Mouse (Mus musculus): ENCODE results near the gene Plbd1. TPM values are rescaled to one million over a fixed set of nuclear protein-coding genes. Genes with fewer than 3 reads are reported as not detected.
A peak's percentile ranks its signal among the peaks of the same experiment; 100 is the strongest.

Plbd1 gene
- polyA plus RNA-seq (2015; fragmentation: Nextera tagmentation; extraction: Ambion mirVana): 32.8 and 42.1 TPM in 2 replicates

DNA sequence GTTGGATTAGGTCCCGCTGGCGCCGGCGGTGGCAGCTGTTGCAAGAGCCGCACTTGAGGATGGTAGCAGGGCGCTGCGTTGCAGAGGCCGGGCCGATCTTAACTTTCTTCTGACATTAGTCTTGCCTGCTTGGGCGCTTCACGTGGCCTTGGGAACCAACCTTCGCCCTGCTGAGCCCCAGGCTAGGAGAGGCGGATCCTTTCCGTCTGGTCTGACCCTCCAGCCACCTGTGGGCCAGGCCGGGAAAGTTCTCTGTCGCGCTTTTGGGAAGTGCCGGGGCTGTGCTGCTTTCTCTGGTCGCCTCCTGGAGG, at the start of gene Plbd1:
Plbd1 (minus strand) TSS at position 223 of the 311 bp plus-strand sequence.
- peak; percentile 90 for ATAC-seq
- 3% methylated on average over 19 of the region's 19 CpGs for WGBS

DNA sequence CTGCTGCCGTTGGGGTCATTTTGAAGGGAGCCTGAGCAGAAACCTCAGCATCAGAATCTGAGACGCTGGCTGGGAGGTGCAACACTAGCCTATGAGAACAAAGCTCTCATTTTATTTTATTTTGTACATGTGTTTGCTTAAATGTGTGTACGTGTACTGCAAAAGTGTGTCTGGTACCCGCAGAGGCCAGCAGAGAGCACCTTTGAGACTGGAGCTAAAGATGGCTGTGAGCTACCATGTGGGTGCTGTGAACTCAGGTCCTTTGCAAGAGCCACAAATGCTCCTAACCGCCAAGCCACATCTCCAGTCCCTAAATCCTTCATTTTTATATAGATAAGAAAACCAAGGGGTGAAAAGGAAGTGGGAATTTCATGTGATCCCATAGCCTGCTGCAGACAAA, 48.7 kb upstream of the Plbd1 start:
- no peak for ATAC-seq
- Histone ChIP-seq H3K27ac (ENCODE audit: low read length) (no peak overlapping the region), H3K4me3 (ENCODE audit: low read length) (no peak overlapping the region), H3K4me2 (ENCODE audit: low read depth, low read length) (no peak overlapping the region), H3K27me3 (replicated peaks; ENCODE audit: control insufficient read depth, insufficient read depth, low read length) (no peaks in the 10 kb centered on the region), H3K9ac (ENCODE audit: low read depth, low read length) (no peak overlapping the region), H3K9me3 (ENCODE audit: control insufficient read depth, low read length) (no peaks in the 10 kb centered on the region), H3K4me1 (ENCODE audit: control insufficient read depth, insufficient read depth, low read length) (no peaks in the 10 kb centered on the region), H3K36me3 (ENCODE audit: control insufficient read depth, insufficient read depth, low read length) (no peaks in the 10 kb centered on the region)
- 80% methylated on average over 5 of the region's 5 CpGs for WGBS

More for the DNA sequence above, at the start of gene Plbd1:
- peaks cover 3% of the 10 kb centered on the region for H3K27me3 ChIP-seq (replicated peaks; ENCODE audit: control insufficient read depth, insufficient read depth, low read length)
- no peak within 1 kb of the TSS; the same call in 1 of the 2 replicates for H3K27ac ChIP-seq (ENCODE audit: low read length)
- H3K4me2 ChIP-seq (ENCODE audit: low read depth, low read length): peak within 1 kb of the TSS; percentile 80
- no peaks in the 10 kb centered on the region for H3K36me3 ChIP-seq (ENCODE audit: control insufficient read depth, insufficient read depth, low read length)
- no peaks in the 10 kb centered on the region for H3K9me3 ChIP-seq (ENCODE audit: control insufficient read depth, low read length)
- H3K9ac ChIP-seq (ENCODE audit: low read depth, low read length): peak within 1 kb of the TSS; percentile 75
- peak within 1 kb of the TSS; percentile 54 for H3K4me3 ChIP-seq (ENCODE audit: low read length)
- peaks cover 6% of the 10 kb centered on the region for H3K4me1 ChIP-seq (ENCODE audit: control insufficient read depth, insufficient read depth, low read length)

DNA sequence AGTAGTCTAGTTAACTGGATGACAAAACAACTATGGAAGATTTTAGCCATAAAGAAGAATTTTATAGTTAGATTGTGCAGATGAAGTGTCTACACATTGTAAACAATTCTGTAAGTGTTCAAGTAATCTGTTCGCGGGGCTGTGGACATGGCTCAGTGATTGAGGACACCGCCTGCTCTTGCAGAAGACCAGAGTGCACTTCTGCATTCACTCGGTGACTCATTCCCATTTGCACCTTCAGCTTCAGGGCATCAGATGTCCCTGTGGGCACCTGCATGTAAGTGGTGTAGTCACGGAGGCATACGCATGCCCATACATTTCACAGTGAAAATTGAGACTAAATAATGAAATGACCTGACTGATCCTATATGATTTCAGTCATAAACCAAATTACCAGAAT, 46.9 kb upstream of the Plbd1 start:
- 78% methylated on average over 6 of the region's 6 CpGs for WGBS
- H3K9ac ChIP-seq (ENCODE audit: low read depth, low read length): no peak overlapping the region
- no peak overlapping the region for H3K4me3 ChIP-seq (ENCODE audit: low read length)
- no peak overlapping the region for H3K27ac ChIP-seq (ENCODE audit: low read length)
- no peak for ATAC-seq
- H3K4me2 ChIP-seq (ENCODE audit: low read depth, low read length): no peak overlapping the region
- no peaks in the 10 kb centered on the region for H3K36me3 ChIP-seq (ENCODE audit: control insufficient read depth, insufficient read depth, low read length)
- H3K9me3 ChIP-seq (ENCODE audit: control insufficient read depth, low read length): no peaks in the 10 kb centered on the region
- H3K27me3 ChIP-seq (replicated peaks; ENCODE audit: control insufficient read depth, insufficient read depth, low read length): no peaks in the 10 kb centered on the region
- H3K4me1 ChIP-seq (ENCODE audit: control insufficient read depth, insufficient read depth, low read length): no peaks in the 10 kb centered on the region

DNA sequence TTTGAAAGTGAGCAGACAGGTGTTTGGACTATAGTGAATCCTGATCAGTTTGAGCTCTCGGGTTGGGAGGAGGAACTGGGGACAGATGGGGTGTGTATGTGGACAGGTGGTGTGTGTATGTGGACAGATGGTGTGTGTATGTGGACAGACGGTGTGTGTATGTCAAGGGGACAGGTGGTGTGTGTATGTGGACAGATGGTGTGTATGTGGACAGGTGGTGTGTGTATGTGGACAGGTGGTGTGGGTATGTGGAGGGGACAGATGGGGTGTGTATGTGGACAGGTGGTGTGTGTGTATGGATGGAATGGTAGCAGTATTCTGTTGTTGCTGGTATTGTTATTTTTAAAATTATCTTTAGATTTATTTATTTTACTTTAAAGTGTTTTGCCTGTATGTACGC, 40.1 kb upstream of the Plbd1 start:
- H3K4me1 ChIP-seq (ENCODE audit: control insufficient read depth, insufficient read depth, low read length): no peaks in the 10 kb centered on the region
- no peaks in the 10 kb centered on the region for H3K27me3 ChIP-seq (replicated peaks; ENCODE audit: control insufficient read depth, insufficient read depth, low read length)
- H3K4me2 ChIP-seq (ENCODE audit: low read depth, low read length): no peak overlapping the region
- H3K36me3 ChIP-seq (ENCODE audit: control insufficient read depth, insufficient read depth, low read length): no peaks in the 10 kb centered on the region
- no peak overlapping the region for H3K27ac ChIP-seq (ENCODE audit: low read length)
- no peak overlapping the region for H3K4me3 ChIP-seq (ENCODE audit: low read length)
- no peak overlapping the region for H3K9ac ChIP-seq (ENCODE audit: low read depth, low read length)
- no peak for ATAC-seq
- WGBS: 82% methylated on average over 3 of the region's 3 CpGs
- H3K9me3 ChIP-seq (ENCODE audit: control insufficient read depth, low read length): no peaks in the 10 kb centered on the region

DNA sequence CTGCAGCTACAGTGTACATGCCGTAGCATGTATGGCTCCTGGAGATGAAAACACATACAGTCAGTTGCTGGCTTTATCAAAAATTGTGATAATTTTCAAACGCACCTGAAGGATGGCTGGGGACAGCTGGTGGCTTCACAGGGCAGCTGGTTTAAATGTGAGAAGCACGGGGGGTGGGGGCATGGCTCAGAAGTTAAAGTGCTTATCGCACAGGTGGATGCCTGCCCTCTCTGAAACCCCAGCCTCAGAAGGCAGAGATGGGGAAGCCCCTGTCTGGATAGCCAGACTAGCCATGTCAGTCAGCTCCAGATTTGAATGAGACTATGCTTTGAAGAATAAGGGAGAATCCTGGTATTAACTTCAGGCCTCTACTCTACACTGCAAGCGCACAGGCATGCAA, 39.5 kb upstream of the Plbd1 start:
- no peak overlapping the region for H3K9ac ChIP-seq (ENCODE audit: low read depth, low read length)
- no peaks in the 10 kb centered on the region for H3K27me3 ChIP-seq (replicated peaks; ENCODE audit: control insufficient read depth, insufficient read depth, low read length)
- no peaks in the 10 kb centered on the region for H3K9me3 ChIP-seq (ENCODE audit: control insufficient read depth, low read length)
- no peak for ATAC-seq
- no peaks in the 10 kb centered on the region for H3K36me3 ChIP-seq (ENCODE audit: control insufficient read depth, insufficient read depth, low read length)
- H3K4me1 ChIP-seq (ENCODE audit: control insufficient read depth, insufficient read depth, low read length): no peaks in the 10 kb centered on the region
- H3K4me3 ChIP-seq (ENCODE audit: low read length): no peak overlapping the region
- H3K27ac ChIP-seq (ENCODE audit: low read length): no peak overlapping the region
- 85% methylated on average over 5 of the region's 5 CpGs for WGBS
- no peak overlapping the region for H3K4me2 ChIP-seq (ENCODE audit: low read depth, low read length)

DNA sequence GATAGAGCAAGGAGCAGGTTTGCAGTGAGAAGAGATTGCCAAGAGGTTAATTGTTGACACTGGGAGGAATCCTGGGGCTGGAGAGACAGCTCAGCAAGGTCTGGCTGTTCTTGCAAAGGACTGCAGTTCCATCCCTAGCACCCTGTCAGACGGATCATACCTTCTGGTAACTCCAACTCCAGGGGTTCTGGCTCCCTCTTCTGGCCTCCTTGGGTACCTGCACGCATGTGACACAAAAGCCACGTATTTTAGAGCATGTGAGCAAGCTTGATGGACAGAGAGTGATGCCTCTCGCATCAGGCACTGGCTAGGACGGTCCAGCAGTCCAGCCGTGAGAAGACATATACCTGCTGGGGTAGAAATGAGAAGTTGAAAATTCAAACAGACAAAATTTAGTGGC, 29.6 kb upstream of the Plbd1 start:
- no peaks in the 10 kb centered on the region for H3K36me3 ChIP-seq (ENCODE audit: control insufficient read depth, insufficient read depth, low read length)
- no peaks in the 10 kb centered on the region for H3K9me3 ChIP-seq (ENCODE audit: control insufficient read depth, low read length)
- no peak overlapping the region for H3K4me3 ChIP-seq (ENCODE audit: low read length)
- no peak overlapping the region for H3K9ac ChIP-seq (ENCODE audit: low read depth, low read length)
- H3K27ac ChIP-seq (ENCODE audit: low read length): no peak overlapping the region
- no peak for ATAC-seq
- no peaks in the 10 kb centered on the region for H3K4me1 ChIP-seq (ENCODE audit: control insufficient read depth, insufficient read depth, low read length)
- H3K4me2 ChIP-seq (ENCODE audit: low read depth, low read length): no peak overlapping the region
- H3K27me3 ChIP-seq (replicated peaks; ENCODE audit: control insufficient read depth, insufficient read depth, low read length): no peaks in the 10 kb centered on the region
- WGBS: 94% methylated on average over 6 of the region's 6 CpGs

DNA sequence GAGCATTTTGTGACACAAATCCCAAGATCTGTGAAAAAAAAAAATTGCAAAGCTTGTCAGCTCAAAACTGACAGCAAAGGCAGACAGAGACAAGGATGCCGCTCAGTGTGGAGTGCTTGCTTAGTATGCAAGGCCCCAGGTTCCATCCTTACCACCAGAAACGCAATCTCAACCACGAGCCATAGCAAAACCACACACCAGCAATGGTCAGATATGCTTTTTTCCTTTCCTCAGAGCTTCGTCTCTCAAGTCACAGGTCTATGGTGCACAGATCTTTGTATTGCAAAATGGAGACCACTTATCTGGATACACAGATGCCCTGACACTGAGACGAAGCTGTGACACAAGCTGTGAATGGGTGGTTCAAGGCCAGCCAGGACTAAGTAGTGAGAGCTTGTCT, 28.8 kb upstream of the Plbd1 start:
- Histone ChIP-seq H3K4me1 (ENCODE audit: control insufficient read depth, insufficient read depth, low read length) (no peaks in the 10 kb centered on the region), H3K9ac (ENCODE audit: low read depth, low read length) (no peak overlapping the region), H3K36me3 (ENCODE audit: control insufficient read depth, insufficient read depth, low read length) (no peaks in the 10 kb centered on the region), H3K27ac (ENCODE audit: low read length) (no peak overlapping the region), H3K4me2 (ENCODE audit: low read depth, low read length) (no peak overlapping the region), H3K9me3 (ENCODE audit: control insufficient read depth, low read length) (no peaks in the 10 kb centered on the region), H3K4me3 (ENCODE audit: low read length) (no peak overlapping the region), H3K27me3 (replicated peaks; ENCODE audit: control insufficient read depth, insufficient read depth, low read length) (no peaks in the 10 kb centered on the region)
- WGBS: 78% methylated on average over 5 of the region's 5 CpGs
- no peak for ATAC-seq

DNA sequence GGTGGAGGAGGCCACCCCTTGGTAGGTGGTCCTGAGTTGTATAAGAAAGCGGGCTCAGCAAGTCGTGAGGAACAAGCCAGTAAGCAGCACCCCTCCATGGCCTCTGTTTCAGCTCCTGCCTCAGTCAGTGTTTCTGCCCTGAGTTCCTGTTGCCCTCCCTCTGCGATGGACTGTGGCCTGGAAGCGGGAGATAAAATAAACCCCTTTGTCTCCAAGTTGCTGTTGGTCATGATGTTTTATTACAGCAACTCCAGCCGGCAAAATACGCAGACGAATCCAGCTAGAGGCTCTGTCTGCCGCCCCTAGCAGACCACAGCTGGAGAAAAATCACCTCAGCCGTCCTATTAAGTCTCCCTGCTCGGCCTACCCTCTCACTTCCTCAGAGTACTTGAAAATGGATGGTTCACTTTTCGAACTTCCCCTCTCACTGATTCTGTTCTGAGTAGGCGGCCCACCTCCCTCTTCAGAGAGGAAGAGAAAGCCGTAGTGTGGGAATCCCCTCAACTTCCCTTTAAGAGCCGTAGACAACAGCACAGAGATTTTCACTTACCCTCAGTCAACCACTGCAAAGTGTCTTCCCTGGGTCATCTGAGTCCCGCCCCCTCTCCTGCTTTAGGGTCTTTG, 28.2 kb upstream of the Plbd1 start:
- Histone ChIP-seq H3K4me2 (ENCODE audit: low read depth, low read length) (no peak overlapping the region), H3K9ac (ENCODE audit: low read depth, low read length) (no peak overlapping the region), H3K27me3 (replicated peaks; ENCODE audit: control insufficient read depth, insufficient read depth, low read length) (no peaks in the 10 kb centered on the region), H3K4me1 (ENCODE audit: control insufficient read depth, insufficient read depth, low read length) (no peaks in the 10 kb centered on the region), H3K4me3 (ENCODE audit: low read length) (no peak overlapping the region), H3K9me3 (ENCODE audit: control insufficient read depth, low read length) (no peaks in the 10 kb centered on the region), H3K27ac (ENCODE audit: low read length) (no peak overlapping the region), H3K36me3 (ENCODE audit: control insufficient read depth, insufficient read depth, low read length) (no peaks in the 10 kb centered on the region)
- 40% methylated on average over 15 of the region's 15 CpGs for WGBS
- ATAC-seq: 0 out of 2 replicates have a peak, but pooled peaks have one; percentile 48

DNA sequence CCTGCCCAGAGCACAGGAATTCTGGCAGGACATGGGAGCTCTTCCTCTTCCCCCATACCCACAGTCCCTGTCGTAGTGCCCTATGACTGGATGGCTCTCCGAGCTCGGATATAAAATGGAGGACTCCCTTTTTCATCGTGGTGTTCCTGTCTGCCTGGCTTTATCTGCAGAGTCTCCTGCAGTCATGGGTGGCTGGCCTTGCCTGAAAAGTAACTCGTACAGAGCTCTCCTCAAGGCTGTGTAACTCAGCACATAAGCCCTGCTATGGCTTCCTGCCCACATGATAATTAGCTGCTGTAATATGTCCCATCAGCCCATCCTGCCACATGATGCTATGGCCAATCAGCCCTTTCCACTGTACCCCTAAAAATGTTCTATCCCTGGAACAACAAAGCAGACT, 23.7 kb upstream of the Plbd1 start:
- no peak overlapping the region for H3K4me2 ChIP-seq (ENCODE audit: low read depth, low read length)
- no peak overlapping the region for H3K4me3 ChIP-seq (ENCODE audit: low read length)
- H3K27ac ChIP-seq (ENCODE audit: low read length): no peak overlapping the region
- 76% methylated on average over 5 of the region's 5 CpGs for WGBS
- no peak for ATAC-seq
- H3K36me3 ChIP-seq (ENCODE audit: control insufficient read depth, insufficient read depth, low read length): no peaks in the 10 kb centered on the region
- H3K9ac ChIP-seq (ENCODE audit: low read depth, low read length): no peak overlapping the region
- H3K27me3 ChIP-seq (replicated peaks; ENCODE audit: control insufficient read depth, insufficient read depth, low read length): no peaks in the 10 kb centered on the region
- H3K4me1 ChIP-seq (ENCODE audit: control insufficient read depth, insufficient read depth, low read length): no peaks in the 10 kb centered on the region
- no peaks in the 10 kb centered on the region for H3K9me3 ChIP-seq (ENCODE audit: control insufficient read depth, low read length)
